Mouse (Mus musculus) frontal cortex, adult (tissue): ENCODE measurements around the gene Sepsecs.
"Not testable (repeated sequence)": the region's sequence is repeated elsewhere in the genome, so short reads cannot be mapped to it uniquely, and the experiment has no call there.

Source experiments
- ATAC-seq: cut with Nextera tagmentation; 2 replicates; pipeline ENCODE4 v1.9.2; 2017; ENCODE audit warnings: mild to moderate bottlenecking, moderate library complexity, mixed read lengths; ENCODE audit not compliant: low TSS enrichment

The Sepsecs gene

GRCm38 (mm10) chr5:52669426-52670191 is at the start of gene Sepsecs:
Gene Sepsecs (minus strand): TSS chr5:52669708.
- peak; percentile 96 for ATAC-seq

DNA sequence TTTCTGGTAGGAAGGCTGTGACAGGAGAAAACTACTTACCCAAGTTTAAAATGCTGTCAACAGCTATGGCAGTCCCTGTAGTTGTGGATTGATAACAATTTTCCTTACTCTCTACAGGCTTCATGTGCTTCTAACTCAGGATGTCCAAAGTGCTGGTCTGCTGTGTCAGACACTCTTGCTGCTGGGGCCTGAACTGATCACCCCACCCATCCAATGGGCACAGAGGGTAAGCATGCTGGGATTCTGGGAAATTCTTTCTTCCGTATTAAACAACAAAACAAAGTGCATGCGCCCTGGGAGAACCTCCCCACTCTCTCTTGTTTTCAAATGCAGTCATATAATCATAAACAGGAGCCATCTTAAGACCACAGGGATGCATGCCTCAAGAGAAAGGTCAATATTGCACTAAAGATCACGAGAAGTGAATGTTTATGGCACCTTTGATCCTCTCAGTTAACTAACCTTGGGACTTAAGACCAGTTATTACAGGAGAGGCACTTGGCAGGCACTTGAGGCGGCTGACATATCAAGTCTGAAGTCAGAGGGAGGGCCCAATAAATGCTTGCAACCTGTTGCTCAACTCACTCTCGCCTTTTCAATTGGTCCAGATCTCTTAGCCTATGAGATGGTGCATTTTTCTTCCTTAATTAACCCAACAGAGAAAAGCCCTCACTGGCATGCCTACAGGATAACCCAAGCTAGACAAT is 47.4 kb upstream of the Sepsecs start:
- no peak for ATAC-seq

DNA sequence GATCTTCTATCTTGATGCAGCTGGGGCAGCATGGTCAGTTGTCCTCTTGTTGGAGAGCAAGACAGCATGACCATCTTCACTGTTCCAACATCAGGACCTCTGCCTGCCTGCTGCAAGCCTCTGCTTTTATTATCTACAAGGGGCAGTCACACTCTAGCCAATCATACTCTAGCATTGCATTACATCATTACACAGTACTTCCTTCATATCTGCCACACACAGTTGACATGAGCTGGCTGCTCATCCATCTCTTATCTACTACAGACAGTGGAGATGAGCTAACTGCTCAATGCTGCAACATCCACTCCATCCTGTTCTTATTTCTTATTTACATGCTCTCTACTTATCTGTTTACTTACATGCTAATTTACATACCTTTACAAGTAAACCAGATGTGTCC is 43.2 kb upstream of the Sepsecs start:
- no peak for ATAC-seq

DNA sequence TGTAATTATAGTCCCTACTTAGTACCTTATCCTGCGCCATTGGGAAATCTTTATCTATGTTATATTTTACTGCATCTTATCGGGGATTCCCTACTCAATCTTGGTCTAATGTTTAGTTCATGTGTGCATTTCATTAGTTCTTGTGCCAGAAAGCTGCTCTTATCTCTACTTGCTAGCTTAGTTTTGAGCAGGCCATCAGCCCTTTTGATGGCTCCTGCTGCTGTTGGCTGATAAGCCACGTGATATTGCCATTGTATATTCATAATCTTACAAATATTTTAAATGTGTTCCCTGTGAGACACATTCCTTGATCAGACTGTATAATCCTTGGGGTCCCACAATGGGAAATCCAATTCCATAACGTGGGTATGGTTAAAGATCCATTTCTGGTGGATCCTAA is 35.1 kb upstream of the Sepsecs start:
- ATAC-seq: no peak

DNA sequence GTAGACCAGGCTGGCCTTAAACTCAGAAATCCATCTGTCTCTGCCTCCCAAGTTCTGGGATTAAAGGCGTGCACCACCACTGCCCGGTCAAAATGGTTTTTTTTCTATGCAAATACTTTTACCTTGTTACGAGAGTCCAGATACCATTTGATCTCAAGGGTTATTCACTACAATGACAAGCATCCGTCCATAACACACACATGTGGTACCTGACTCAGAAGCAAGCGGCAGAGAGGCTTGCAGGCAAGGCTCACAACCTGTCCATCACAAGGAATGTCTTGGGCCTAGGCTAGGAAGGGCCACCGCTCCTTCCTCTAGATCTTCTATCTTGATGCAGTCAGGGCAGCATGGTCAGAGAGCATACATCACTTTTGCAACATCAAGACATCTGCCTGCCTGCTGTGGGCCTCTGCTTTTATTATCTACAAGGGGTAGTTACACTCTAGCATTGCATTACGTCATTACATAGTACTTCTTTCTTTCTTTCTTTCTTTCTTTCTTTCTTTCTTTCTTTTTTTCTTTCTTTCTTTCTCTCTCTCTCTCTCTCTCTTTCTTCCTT is 28.5 kb upstream of the Sepsecs start:
- ATAC-seq: not testable (repeated sequence)

DNA sequence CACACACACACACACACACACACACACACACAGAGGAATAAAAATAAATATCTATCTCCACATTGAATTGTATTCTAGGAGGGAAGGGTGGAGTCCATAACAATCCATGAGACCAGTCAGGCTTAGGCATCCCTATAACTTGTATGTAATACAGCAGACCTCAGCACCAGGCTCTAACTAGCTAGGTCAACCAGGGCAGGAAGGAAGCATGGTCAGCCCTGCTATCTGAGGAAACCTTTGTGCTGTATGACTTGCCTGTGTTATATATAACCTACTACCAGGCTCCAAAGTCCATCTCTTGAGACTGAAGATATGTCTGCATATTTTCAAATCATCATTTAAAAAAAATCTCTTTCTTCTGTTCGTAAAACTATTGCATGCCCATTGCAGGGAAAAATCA is 27.8 kb upstream of the Sepsecs start:
- ATAC-seq: no peak

GRCm38 (mm10) chr5:52687741-52688455 is 18.4 kb upstream of the Sepsecs start:
- no peak for ATAC-seq

- ATAC-seq: no peak
These were observed 11.6 kb upstream of the Sepsecs start for GRCm38 (mm10) chr5:52681111-52681510.

GRCm38 (mm10) chr5:52680191-52680590 is 10.7 kb upstream of the Sepsecs start:
- ATAC-seq: no peak

GRCm38 (mm10) chr5:52678498-52679070 is 9.1 kb upstream of the Sepsecs start:
- no peak for ATAC-seq

DNA sequence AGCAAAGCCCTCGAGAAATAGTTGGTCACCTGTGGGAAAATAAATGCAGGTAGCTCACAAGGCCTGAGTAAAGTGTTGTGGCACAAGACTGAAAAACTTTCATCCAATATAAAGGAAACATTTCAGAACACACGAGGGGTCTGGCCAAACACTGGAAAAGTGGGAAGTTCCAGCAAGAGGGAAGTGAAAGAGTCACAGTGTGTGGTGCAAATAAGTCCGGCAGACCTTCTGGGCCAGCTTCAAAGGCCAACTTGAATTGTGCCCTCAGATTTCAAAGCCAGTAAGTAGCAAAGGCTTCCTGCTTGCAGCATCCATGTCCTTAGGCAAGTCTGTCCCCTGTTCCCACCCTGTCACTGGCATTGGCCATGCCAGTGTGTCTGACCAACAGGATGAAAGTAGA is 7.6 kb upstream of the Sepsecs start:
- ATAC-seq: no peak

DNA sequence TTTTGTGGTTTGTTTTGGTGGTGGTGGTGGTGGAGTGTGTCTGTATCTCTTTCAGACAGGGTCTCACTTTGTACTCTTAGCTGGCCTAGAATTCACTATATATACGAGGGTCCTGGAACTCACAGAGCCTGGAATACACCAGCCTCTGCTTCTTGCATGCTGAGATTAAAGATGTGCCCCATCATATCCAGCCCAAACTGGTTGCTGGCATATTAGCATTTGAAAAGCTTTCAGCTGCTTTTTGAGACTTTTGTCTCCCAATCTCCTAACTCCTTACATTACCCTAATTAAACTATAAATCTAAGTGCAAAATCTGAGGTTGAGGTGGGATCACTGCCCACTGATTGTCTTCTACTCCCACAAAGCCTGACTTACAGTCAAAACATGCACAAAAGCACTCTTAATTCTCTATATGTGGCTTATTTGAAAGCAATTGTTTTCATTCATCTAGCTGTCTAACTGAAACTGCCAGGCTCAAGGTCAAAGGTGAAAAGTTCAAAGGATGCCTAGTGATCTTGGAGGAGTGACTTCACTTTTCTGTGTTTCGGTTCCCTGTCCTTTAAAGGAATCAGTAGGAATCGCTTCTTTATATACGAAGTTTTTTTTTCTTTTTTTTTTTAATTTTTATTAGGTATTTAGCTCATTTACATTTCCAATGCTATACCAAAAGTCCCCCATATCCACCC is 5.0 kb upstream of the Sepsecs start:
- no peak for ATAC-seq

DNA sequence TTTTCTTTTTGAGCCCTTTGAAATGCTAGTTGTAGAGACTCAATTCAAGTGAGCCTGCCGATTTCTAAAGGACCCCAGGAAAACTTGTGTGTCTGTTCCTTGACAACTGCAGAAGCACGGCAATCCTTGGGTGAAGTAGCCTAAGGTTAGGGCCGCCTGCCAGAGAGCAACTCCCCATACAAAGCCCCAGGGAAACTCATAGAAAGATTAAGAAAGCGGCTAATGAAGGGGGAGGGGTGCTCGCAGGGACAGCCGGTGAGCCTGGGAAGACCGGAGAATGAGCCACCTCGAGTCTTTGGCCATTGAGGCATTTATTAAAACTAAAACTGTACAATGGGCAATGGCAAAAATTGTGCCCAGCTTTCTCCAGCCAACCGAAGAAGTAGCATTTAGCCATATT is 3.8 kb upstream of the Sepsecs start:
- ATAC-seq: no peak

GRCm38 (mm10) chr5:52670745-52671144 is 1.2 kb upstream of the Sepsecs start:
- no peak for ATAC-seq

- ATAC-seq: no peak
These were observed 2.7 kb downstream of the Sepsecs start for GRCm38 (mm10) chr5:52666766-52667165.

DNA sequence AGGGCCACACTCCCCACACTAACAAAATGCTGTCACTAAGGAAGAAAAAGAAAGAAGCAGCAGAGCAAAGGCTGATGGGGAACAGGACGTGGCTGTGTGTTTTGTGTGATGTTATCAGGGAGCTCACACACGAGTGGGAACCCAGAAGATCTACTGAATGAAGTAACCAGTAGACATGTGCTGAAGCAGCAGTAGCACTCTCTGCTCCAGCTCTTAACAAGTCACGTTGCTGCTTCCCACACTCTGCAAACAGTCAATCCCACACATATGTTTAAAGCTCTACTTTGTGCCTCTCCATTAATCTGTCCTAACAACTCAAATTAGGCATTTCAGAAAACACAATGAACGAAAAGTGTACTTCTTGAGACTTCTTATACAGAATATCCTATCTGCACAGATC is 11.6 kb downstream of the Sepsecs start:
- ATAC-seq: peak; percentile 76

GRCm38 (mm10) chr5:52657336-52657735 is 12.2 kb downstream of the Sepsecs start:
- ATAC-seq: no peak

DNA sequence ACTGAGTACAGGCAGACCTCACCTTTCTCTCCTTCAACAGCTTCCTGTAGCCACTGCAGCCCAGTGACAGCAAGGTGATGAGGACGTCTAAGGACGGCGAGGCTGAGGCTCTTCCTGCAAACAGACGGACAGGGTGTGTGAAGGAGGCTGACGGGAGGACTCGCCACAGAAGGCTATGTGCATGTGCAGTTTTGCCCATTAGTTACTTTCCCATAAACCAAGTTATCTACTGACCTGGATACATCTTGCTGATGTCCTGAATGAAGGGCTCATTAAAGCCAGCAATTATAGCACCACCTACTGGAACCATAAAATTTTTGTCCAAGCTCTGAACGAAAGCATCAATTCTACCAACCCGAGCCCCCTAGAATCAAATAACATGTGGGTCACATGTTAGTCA is 13.5 kb downstream of the Sepsecs start:
- ATAC-seq: peak; percentile 31; the same call in 1 of the 2 replicates

GRCm38 (mm10) chr5:52654961-52655360 is 14.5 kb downstream of the Sepsecs start:
- ATAC-seq: no peak

GRCm38 (mm10) chr5:52652606-52653005 is 16.9 kb downstream of the Sepsecs start:
- ATAC-seq: no peak

- ATAC-seq: peak; percentile 75
These were observed 17.4 kb downstream of the Sepsecs start for GRCm38 (mm10) chr5:52652086-52652485.
